Mouse (Mus musculus) erythroid progenitor cell, adult 5-6 weeks (primary cell): ENCODE results near the gene Rnaseh2b. TPM values are rescaled to one million over a fixed set of nuclear protein-coding genes. Genes with fewer than 3 reads are reported as not detected.

ENCODE experiments used
- ATAC-seq: replicated peaks from 2 replicates; pipeline ENCODE4 v1.8.0; 2016; ENCODE audit warnings: moderate number of reproducible peaks, mild to moderate bottlenecking, moderate TSS enrichment, inconsistent platforms; ENCODE audit not compliant: poor library complexity, low FRiP score, severe bottlenecking
- total RNA-seq, 2 experiments: library from RNA; stranded (forward) in 1 of 2; stranded (reverse) in 1 of 2; fragments of 150-400 nt in 1 of 2; fragments of 186-747, 209-891 nt in 1 of 2; gene quantifications; 2 replicates each; pipeline versions ENCODE4 v1.2.3 to v1.2.4; 2015 to 2017; ENCODE audit warnings: low replicate concordance in 2 of 2

Rnaseh2b gene
- total RNA-seq, 2 experiments from 2014 or later = 56.4 to 72.9 TPM

DNA sequence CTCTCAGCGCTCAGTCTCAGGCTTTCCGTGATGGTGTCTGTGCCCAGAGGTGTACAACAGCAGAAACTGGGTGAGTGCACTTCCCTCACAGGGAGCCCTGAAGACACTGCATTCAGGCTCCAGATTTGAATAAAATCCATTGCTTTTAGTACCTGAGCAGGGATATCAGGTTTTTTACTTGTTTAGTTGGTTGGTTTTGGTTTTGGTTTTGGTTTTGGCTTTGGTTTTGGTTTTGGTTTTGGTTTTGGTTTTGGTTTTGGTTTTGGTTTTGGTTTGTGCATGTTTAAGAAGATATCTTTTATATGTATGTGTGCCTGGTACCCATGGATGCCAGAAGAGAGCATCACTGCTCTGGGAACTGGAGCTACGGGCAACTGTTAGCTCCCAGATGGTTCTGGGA is 58.5 kb downstream of the Rnaseh2b start:
- no peak for ATAC-seq

DNA sequence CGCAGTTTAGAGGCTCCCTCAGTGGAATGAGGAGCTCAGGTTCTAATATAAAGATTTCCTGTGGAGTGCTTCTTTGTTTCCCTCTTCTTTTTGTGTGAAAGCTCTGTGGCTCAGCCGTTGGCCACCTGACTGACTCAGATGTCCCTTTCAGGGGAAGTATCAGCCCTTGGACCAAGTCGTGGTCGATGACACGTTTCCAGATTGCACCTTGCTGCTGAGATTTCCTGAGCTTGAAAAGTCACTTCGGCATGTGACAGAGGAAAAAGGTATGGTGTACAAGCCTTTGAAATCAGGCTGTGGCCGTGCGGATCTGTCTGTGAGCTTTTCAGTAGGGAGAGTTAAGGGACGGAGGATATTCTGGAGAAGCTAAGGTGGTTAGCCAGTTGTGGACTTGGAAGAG is 61.0 kb downstream of the Rnaseh2b start:
- no peak for ATAC-seq

GRCm38 (mm10) chr14:62353793-62354192 is 61.4 kb downstream of the Rnaseh2b start:
- ATAC-seq = no peak

DNA sequence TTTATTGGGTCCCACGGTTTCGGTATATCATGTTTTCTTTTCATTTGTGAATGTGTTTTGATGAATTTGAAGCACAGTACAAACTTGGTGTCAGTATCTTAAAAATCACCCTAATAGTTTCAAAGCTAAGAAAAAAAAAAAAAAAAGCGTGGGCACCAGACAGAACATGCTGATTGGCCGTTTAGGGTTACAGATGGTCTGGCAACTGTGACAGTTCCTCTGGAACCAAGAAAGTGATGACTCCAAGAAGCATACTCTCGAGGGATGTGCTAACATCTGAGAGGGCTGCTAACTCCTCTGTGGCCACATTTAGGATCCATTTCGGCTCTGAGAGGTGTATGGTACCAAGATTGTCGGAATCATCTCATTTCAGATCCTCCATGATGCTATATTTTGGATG is 62.8 kb downstream of the Rnaseh2b start:
- ATAC-seq = no peak

GRCm38 (mm10) chr14:62361263-62361980 is 69.0 kb downstream of the Rnaseh2b start:
- ATAC-seq = no peak

DNA sequence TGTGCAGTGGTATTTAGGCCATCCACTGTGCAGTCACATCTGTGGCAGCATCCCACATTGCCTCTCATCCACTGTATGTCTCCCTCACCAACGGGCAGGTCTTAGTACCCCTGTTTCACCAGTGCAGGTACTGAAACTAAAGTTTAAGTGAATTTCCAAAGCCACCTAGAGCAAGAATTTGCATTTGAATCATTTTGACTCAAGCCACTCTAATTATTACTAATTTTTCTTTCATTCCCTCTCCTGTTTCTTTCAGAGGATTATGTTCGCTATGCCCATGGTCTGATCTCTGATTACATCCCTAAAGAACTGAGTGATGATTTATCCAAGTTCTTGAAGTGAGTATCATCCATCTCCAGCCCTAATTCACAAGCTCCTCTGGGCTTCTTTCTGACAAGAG is 71.4 kb downstream of the Rnaseh2b start:
- no peak for ATAC-seq

- no peak for ATAC-seq
Measured at GRCm38 (mm10) chr14:62370819-62371218, 78.4 kb downstream of the Rnaseh2b start.

- ATAC-seq = no peak
Measured at GRCm38 (mm10) chr14:62374001-62374400, 81.6 kb downstream of the Rnaseh2b start.

GRCm38 (mm10) chr14:62375694-62376093 is 83.3 kb downstream of the Rnaseh2b start:
- ATAC-seq = no peak

DNA sequence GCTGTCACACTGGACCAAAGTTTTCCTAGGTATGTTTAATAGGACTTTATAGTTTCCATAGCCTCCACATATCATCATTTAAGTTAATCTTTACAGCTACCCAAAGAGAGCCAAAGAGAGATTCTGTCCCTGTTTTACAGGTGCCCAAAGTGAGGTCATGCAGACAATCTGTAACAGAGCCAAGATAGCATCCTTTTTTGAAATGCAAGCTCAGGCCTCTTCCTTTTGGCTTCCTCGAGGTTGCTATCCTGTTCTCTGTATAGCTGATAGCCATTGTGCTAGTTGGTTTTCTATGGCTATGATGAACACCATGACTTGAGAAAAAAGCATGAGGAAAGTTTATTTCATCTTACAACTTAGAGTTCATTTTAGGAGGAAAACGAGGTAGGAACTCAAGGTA is 83.7 kb downstream of the Rnaseh2b start:
- ATAC-seq = no peak

DNA sequence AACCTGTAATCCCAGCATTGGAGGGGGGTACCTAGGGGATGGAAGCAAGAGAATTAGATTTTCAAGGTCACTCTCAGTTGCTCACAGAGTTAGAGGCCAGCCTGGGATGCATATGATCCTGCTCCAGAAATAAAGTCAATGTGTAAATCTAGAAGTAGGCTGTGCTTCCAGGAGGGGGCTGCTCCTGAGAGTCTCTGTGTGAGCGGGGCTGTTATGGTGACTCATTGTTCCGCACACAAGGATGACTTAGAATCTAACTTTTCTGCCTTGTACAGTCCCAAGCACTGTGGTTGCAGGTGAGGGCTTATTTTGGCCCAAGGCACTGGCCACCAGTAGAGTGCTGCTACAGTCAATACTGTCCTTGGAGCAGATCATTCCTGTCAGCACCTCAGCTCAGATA is 87.0 kb downstream of the Rnaseh2b start:
- ATAC-seq = no peak

- ATAC-seq = no peak
Measured at GRCm38 (mm10) chr14:62380606-62381005, 88.2 kb downstream of the Rnaseh2b start.

GRCm38 (mm10) chr14:62383109-62383508 is 90.7 kb downstream of the Rnaseh2b start:
- ATAC-seq = no peak

GRCm38 (mm10) chr14:62383786-62384299 is 91.5 kb downstream of the Rnaseh2b start:
- no peak for ATAC-seq

DNA sequence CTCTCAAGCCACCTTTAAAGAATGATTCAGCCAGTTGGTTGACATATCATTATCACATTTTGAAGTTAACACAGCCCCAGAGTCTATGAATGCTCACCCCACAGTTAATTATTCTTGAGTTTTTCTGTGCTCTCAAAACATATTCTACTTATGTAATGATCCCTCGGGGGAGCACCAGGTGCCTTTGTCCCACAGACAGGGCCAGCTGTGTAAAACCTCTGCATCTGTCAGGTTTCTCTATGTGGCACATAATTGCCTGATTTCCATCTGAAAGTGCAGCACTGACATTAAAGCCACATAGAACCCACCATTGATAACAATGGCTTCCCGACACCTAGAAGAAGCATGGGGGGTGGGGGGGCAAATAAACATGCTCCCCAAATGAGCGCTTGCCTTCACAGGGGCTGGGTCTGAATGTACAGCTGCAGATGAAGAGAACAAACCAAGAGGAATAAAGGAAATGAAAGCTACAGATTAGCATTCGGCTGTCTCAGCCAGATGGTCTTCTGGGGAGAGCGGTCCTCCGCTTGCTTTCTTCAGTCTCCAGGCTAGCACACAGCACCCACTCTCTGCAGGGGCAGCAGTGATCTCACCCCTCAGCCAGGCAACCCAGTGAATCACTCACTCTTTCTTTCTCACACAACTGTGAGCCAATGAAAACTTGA is 96.8 kb downstream of the Rnaseh2b start:
- ATAC-seq = no peak

DNA sequence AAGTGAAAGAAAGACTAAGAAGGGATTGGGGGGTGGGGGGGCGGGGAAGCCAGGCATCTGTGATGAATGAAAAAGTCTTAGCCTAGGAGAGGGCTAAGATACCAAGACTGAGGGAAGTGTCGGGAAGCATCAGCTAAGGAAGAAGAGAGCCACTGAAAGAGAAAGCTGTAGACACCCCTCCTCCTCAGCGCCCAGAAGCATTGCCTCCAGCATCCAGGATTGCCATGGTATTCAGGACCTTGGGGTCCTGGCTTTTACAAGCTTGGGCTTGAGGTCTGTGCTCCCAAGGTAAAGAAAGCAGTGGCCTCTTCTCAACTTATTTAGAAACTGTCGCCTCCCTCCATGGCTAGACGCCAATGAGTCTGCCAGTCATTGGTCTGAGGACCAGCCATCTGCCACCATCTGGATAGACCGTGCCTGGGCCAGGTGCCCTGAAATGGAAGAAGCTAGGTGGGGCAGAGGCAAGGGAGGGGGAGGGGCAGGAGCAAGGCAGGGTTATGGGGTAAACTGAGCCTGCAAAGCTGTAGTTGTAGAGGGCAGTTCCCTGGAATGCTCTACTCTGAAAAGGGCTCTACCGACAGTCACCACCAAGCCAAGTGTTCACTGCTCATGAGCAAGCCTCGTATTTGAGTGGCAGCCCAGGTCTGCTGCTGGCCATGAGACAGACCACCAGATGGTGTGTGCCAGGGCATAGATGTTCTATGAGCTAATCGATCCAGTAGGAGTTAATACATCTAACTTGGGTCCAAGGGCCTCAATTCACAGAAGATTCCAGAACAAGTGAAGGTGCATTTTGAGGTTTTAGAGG is 97.5 kb downstream of the Rnaseh2b start:
- ATAC-seq = no peak

- no peak for ATAC-seq
Measured at GRCm38 (mm10) chr14:62392754-62393153, 100.4 kb downstream of the Rnaseh2b start.

DNA sequence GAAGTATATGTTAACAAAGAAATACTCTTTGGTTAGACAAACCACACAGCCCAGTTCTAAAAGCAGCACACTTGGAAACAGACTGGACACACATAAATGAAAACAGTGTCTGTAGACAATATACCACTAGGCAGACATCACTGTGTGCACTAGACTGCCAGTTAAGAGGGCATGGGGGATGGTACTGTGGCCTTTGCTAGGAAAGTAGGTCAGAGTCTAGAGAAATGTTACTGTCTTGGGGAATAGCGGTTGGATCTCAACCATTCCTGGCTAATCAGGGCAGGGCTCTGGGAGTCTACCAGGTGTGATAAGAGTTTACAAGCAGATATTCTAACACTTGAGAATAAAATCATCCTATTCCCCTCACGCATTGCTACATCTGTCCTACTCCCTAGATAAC is 103.0 kb downstream of the Rnaseh2b start:
- ATAC-seq = no peak

- no peak for ATAC-seq
Measured at GRCm38 (mm10) chr14:62416007-62416741, 123.8 kb downstream of the Rnaseh2b start.

GRCm38 (mm10) chr14:62416742-62417134 is 124.3 kb downstream of the Rnaseh2b start:
- no peak for ATAC-seq
